Mouse (Mus musculus): Measurements from ENCODE around the gene Cpn1. TPM values are rescaled to one million over a fixed set of nuclear protein-coding genes. Genes with fewer than 3 reads are reported as not detected.
A peak's percentile ranks its signal among the peaks of the same experiment; 100 is the strongest.
"Not testable (repeated sequence)": the region's sequence is repeated elsewhere in the genome, so short reads cannot be mapped to it uniquely, and the experiment has no call there.

Gene Cpn1
- polyA plus RNA-seq, 1 experiment from 2014 or later = 82.1 TPM

- not testable (repeated sequence) for ATAC-seq (replicated peaks; ENCODE audit: low FRiP score, low read depth); H3K27me3 ChIP-seq (ENCODE audit: insufficient read depth, low read length); H3K4me3 ChIP-seq (replicated peaks; ENCODE audit: low read depth, low read length); H3K4me1 ChIP-seq (replicated peaks; ENCODE audit: insufficient read depth, low read length); DNase-seq (ENCODE audit: low spot score); H3K4me2 ChIP-seq (ENCODE audit: low read length); H3K36me3 ChIP-seq (ENCODE audit: insufficient read depth, low read length); H3K27ac ChIP-seq; H3K9ac ChIP-seq (ENCODE audit: low read depth, low read length); H3K9me3 ChIP-seq (replicated peaks; ENCODE audit: low read length)
- TF ChIP-seq CTCF (IDR thresholded peaks at IDR 0.05; ENCODE audit: low read depth) = peak; percentile 18; the same call in 1 of the 2 replicates
- WGBS = 90% methylated on average over 8 of the region's 8 CpGs
Observed at GRCm38 (mm10) chr19:43952936-43953335, 33.4 kb downstream of the Cpn1 start.

DNA sequence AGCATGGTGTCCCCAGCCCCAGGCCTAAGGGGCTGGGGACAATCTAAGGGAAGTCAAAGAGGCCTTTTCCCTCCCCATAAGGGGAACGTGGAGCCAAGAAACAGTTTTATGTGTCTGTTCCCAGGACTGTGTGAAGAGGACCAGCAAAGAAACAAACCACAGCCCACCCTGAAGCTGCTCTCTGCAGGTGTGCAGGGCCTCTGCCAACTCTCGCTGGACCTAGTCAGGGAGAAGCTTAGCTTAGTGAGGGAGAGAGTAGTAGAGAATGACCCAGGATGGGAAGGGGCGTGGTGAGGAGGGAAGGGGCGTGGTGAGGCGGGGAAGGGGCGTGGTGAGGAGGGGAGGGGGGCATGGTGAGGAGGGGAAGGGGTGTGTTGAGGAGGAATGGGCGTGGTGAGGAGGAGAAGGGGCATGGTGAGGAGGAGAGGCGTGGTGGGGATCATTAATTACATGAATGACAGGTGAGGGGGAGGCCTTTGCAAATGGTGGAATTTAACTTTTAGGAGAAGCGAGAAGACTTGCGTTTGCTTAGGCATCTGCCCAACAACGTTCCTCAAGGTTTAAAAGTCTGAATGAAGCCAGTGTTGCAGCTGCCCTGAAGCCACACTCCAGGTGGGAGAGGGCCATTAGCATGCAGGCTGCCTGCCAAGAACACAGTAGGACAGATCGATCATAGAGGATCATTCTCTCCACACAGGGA, 37.1 kb downstream of the Cpn1 start:
- H3K9me3 ChIP-seq (replicated peaks; ENCODE audit: low read length) = no peaks in the 10 kb centered on the region
- H3K4me2 ChIP-seq (ENCODE audit: low read length) = peak overlapping the region; percentile 13; the same call in 1 of the 2 replicates
- 5% methylated on average over 12 of the region's 12 CpGs for WGBS
- DNase-seq (ENCODE audit: low spot score) = peak; percentile 81
- peak overlapping the region; percentile 13; the same call in 1 of the 2 replicates for H3K27ac ChIP-seq
- ATAC-seq (replicated peaks; ENCODE audit: low FRiP score, low read depth) = peak; percentile 70
- H3K4me1 ChIP-seq (replicated peaks; ENCODE audit: insufficient read depth, low read length) = peaks cover 3% of the 10 kb centered on the region; the same call in 1 of the 2 replicates
- no peak for TF ChIP-seq CTCF (IDR thresholded peaks at IDR 0.05; ENCODE audit: low read depth)
- no peak overlapping the region for H3K4me3 ChIP-seq (replicated peaks; ENCODE audit: low read depth, low read length)
- no peak overlapping the region for H3K9ac ChIP-seq (ENCODE audit: low read depth, low read length)
- no peaks in the 10 kb centered on the region for H3K27me3 ChIP-seq (ENCODE audit: insufficient read depth, low read length)
- H3K36me3 ChIP-seq (ENCODE audit: insufficient read depth, low read length) = no peaks in the 10 kb centered on the region

GRCm38 (mm10) chr19:43944566-43944965, 41.8 kb downstream of the Cpn1 start:
- no peak for ATAC-seq (replicated peaks; ENCODE audit: low FRiP score, low read depth)
- no peak overlapping the region for H3K4me3 ChIP-seq (replicated peaks; ENCODE audit: low read depth, low read length)
- DNase-seq (ENCODE audit: low spot score) = no peak
- H3K9ac ChIP-seq (ENCODE audit: low read depth, low read length) = no peak overlapping the region
- WGBS = 84% methylated on average over 8 of the region's 8 CpGs
- no peak overlapping the region for H3K27ac ChIP-seq
- no peaks in the 10 kb centered on the region for H3K36me3 ChIP-seq (ENCODE audit: insufficient read depth, low read length)
- no peaks in the 10 kb centered on the region for H3K27me3 ChIP-seq (ENCODE audit: insufficient read depth, low read length)
- H3K4me1 ChIP-seq (replicated peaks; ENCODE audit: insufficient read depth, low read length) = peaks cover 2% of the 10 kb centered on the region; the same call in 1 of the 2 replicates
- no peak for TF ChIP-seq CTCF (IDR thresholded peaks at IDR 0.05; ENCODE audit: low read depth)
- H3K4me2 ChIP-seq (ENCODE audit: low read length) = no peak overlapping the region
- H3K9me3 ChIP-seq (replicated peaks; ENCODE audit: low read length) = no peaks in the 10 kb centered on the region

DNA sequence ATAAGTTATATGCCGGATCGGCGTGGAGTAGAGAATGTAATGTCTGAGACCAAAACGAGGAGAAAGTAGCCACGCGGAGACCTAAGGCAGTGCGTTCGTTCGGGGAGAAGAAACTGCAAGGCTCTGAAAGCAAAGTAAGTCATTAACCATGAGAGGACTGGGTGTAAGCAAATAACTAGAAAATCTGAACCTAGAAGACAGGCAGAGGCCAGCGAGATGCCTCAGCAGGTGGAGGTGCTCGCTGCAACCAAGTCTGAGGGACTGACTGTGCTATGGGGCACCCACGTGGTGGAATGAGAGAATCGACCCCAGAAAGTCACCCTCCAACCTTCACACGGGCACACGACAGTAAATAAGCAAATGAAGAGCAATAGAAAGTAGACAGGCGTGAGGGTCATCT, 43.3 kb downstream of the Cpn1 start:
- TF ChIP-seq CTCF (IDR thresholded peaks at IDR 0.05; ENCODE audit: low read depth) = peak; percentile 20; the same call in 1 of the 2 replicates
- Histone ChIP-seq H3K36me3 (ENCODE audit: insufficient read depth, low read length) (no peaks in the 10 kb centered on the region), H3K4me2 (ENCODE audit: low read length) (no peak overlapping the region), H3K27me3 (ENCODE audit: insufficient read depth, low read length) (no peaks in the 10 kb centered on the region), H3K9me3 (replicated peaks; ENCODE audit: low read length) (no peaks in the 10 kb centered on the region), H3K9ac (ENCODE audit: low read depth, low read length) (no peak overlapping the region), H3K4me1 (replicated peaks; ENCODE audit: insufficient read depth, low read length) (0 out of 2 replicates have a peak, but pooled peaks cover 3% of the 10 kb centered on the region), H3K4me3 (replicated peaks; ENCODE audit: low read depth, low read length) (no peak overlapping the region), H3K27ac (no peak overlapping the region)
- DNase-seq (ENCODE audit: low spot score) (no peak), ATAC-seq (replicated peaks; ENCODE audit: low FRiP score, low read depth) (peak; percentile 43)
- 57% methylated on average over 16 of the region's 16 CpGs for WGBS

GRCm38 (mm10) chr19:43939769-43940689, 46.3 kb downstream of the Cpn1 start, which contains the start of gene Dnmbp:
Gene Dnmbp (minus strand): TSS chr19:43940191.
- H3K4me3 ChIP-seq (replicated peaks; ENCODE audit: low read depth, low read length) = peak within 1 kb of the TSS; percentile 77
- peak; percentile 80 for TF ChIP-seq CTCF (IDR thresholded peaks at IDR 0.05; ENCODE audit: low read depth)
- peak within 1 kb of the TSS; percentile 74 for H3K4me2 ChIP-seq (ENCODE audit: low read length)
- H3K9ac ChIP-seq (ENCODE audit: low read depth, low read length) = peak within 1 kb of the TSS; percentile 78
- 4% methylated on average over 67 of the region's 94 CpGs for WGBS
- peak within 1 kb of the TSS; percentile 68 for H3K27ac ChIP-seq
- no peaks in the 10 kb centered on the region for H3K27me3 ChIP-seq (ENCODE audit: insufficient read depth, low read length)
- H3K36me3 ChIP-seq (ENCODE audit: insufficient read depth, low read length) = no peaks in the 10 kb centered on the region
- DNase-seq (ENCODE audit: low spot score) = peak; percentile 89
- peak; percentile 92 for ATAC-seq (replicated peaks; ENCODE audit: low FRiP score, low read depth)
- no peaks in the 10 kb centered on the region for H3K9me3 ChIP-seq (replicated peaks; ENCODE audit: low read length)
- H3K4me1 ChIP-seq (replicated peaks; ENCODE audit: insufficient read depth, low read length) = 0 out of 2 replicates have a peak, but pooled peaks cover 3% of the 10 kb centered on the region

GRCm38 (mm10) chr19:43939171-43939768, 47.1 kb downstream of the Cpn1 start:
- ATAC-seq (replicated peaks; ENCODE audit: low FRiP score, low read depth) (no peak), DNase-seq (ENCODE audit: low spot score) (no peak)
- 0 out of 2 replicates have a peak, but pooled peaks cover 3% of the 10 kb centered on the region for H3K4me1 ChIP-seq (replicated peaks; ENCODE audit: insufficient read depth, low read length)
- peak overlapping the region; percentile 68 for H3K27ac ChIP-seq
- H3K4me2 ChIP-seq (ENCODE audit: low read length) = peak overlapping the region; percentile 74
- no peak for TF ChIP-seq CTCF (IDR thresholded peaks at IDR 0.05; ENCODE audit: low read depth)
- peak overlapping the region; percentile 77 for H3K4me3 ChIP-seq (replicated peaks; ENCODE audit: low read depth, low read length)
- no peaks in the 10 kb centered on the region for H3K27me3 ChIP-seq (ENCODE audit: insufficient read depth, low read length)
- no peaks in the 10 kb centered on the region for H3K36me3 ChIP-seq (ENCODE audit: insufficient read depth, low read length)
- no peaks in the 10 kb centered on the region for H3K9me3 ChIP-seq (replicated peaks; ENCODE audit: low read length)
- peak overlapping the region; percentile 78 for H3K9ac ChIP-seq (ENCODE audit: low read depth, low read length)
- WGBS = 12% methylated on average over 16 of the region's 16 CpGs

Data from kidney, postnatal 0 days (tissue).